Mouse (Mus musculus): ENCODE measurements at regions not wholly inside any gene's neighbourhood (a gene's known extent, or its start where the extent isn't known, plus 50 kb on each side); places are given as distances from the start of the nearest gene placed in this dataset.

- Histone ChIP-seq H3K79me2 (ENCODE audit: control insufficient read depth, insufficient read depth, low read length, poor library complexity) (no peaks in the 10 kb centered on the region), H3K9me3 (replicated peaks; ENCODE audit: insufficient read depth, low read length) (no peaks in the 10 kb centered on the region), H3K9ac (ENCODE audit: control insufficient read depth, low read depth, low read length, poor library complexity, severe bottlenecking) (no peak overlapping the region), H3K27me3 (ENCODE audit: control insufficient read depth in 1 of 2, insufficient read depth in 2 of 2, low read length in 2 of 2) (no peaks in the 10 kb centered on the region), H3K4me3 (ENCODE audit: control insufficient read depth in 1 of 2, insufficient read depth in 1 of 2, low read depth in 2 of 2, low read length in 2 of 2) (no peak overlapping the region), H3K27ac (ENCODE audit: control insufficient read depth, low read depth, low read length) (no peak overlapping the region), H3K36me3 (ENCODE audit: control insufficient read depth in 1 of 2, insufficient read depth in 2 of 2, low read length in 2 of 2) (no peaks in the 10 kb centered on the region), H3K4me1 (ENCODE audit: control insufficient read depth in 1 of 2, insufficient read depth in 2 of 2, low read length in 2 of 2) (no peaks in the 10 kb centered on the region)
- TF ChIP-seq E2F4 (IDR thresholded peaks at IDR 0.05; ENCODE audit: borderline replicate concordance, low read depth, low read length) (no peak), MYC (IDR thresholded peaks at IDR 0.05; ENCODE audit: low read depth, low read length) (no peak), JUND (IDR thresholded peaks at IDR 0.05; ENCODE audit: low read depth, low read length) (no peak), MXI1 (IDR thresholded peaks at IDR 0.05; ENCODE audit: low read depth, low read length) (no peak), NRF1 (IDR thresholded peaks at IDR 0.05; ENCODE audit: insufficient read depth, low read depth, low read length, poor library complexity, severe bottlenecking) (no peak), TAL1 (IDR thresholded peaks at IDR 0.05; ENCODE audit: low read length) (no peak), MYB (IDR thresholded peaks at IDR 0.05; ENCODE audit: low read depth, low read length) (no peak), UBTF (IDR thresholded peaks at IDR 0.05; ENCODE audit: borderline replicate concordance, insufficient read depth, low read depth, low read length) (no peak), USF1 (IDR thresholded peaks at IDR 0.05; ENCODE audit: low read depth, low read length) (no peak), GABPA (IDR thresholded peaks at IDR 0.05; ENCODE audit: low read depth, low read length) (no peak), NELFE (IDR thresholded peaks at IDR 0.05; ENCODE audit: low read depth, low read length) (no peak), ZKSCAN1 (IDR thresholded peaks at IDR 0.05; ENCODE audit: low read depth, low read length) (no peak), GATA1 (IDR thresholded peaks at IDR 0.05; ENCODE audit: low read depth, low read length) (no peak), BHLHE40 (IDR thresholded peaks at IDR 0.05; ENCODE audit: borderline replicate concordance, low read depth, low read length) (no peak), SIN3A (IDR thresholded peaks at IDR 0.05; ENCODE audit: low read length) (no peak), MAZ (IDR thresholded peaks at IDR 0.05; ENCODE audit: low read depth, low read length) (no peak), CHD1 (IDR thresholded peaks at IDR 0.05; ENCODE audit: low read depth, low read length) (no peak), ZNF384 (IDR thresholded peaks at IDR 0.05; ENCODE audit: low read depth, low read length) (no peak), RAD21 (IDR thresholded peaks at IDR 0.05; ENCODE audit: low read depth, low read length) (no peak)
- no peak for DNase-seq (ENCODE audit: low read depth, low spot score)
Measured at GRCm38 (mm10) chr8:128002806-128003205, 355.6 kb upstream of the Nrp1 start.

GRCm38 (mm10) chr8:128003385-128003784, 355.0 kb upstream of the Nrp1 start:
- no peaks in the 10 kb centered on the region for H3K36me3 ChIP-seq (ENCODE audit: control insufficient read depth in 1 of 2, insufficient read depth in 2 of 2, low read length in 2 of 2)
- no peaks in the 10 kb centered on the region for H3K4me1 ChIP-seq (ENCODE audit: control insufficient read depth in 1 of 2, insufficient read depth in 2 of 2, low read length in 2 of 2)
- H3K27me3 ChIP-seq (ENCODE audit: control insufficient read depth in 1 of 2, insufficient read depth in 2 of 2, low read length in 2 of 2) = no peaks in the 10 kb centered on the region
- no peak for DNase-seq (ENCODE audit: low read depth, low spot score)
- no peaks in the 10 kb centered on the region for H3K9me3 ChIP-seq (replicated peaks; ENCODE audit: insufficient read depth, low read length)
- H3K79me2 ChIP-seq (ENCODE audit: control insufficient read depth, insufficient read depth, low read length, poor library complexity) = no peaks in the 10 kb centered on the region
- H3K9ac ChIP-seq (ENCODE audit: control insufficient read depth, low read depth, low read length, poor library complexity, severe bottlenecking) = no peak overlapping the region
- TF ChIP-seq MAX (IDR thresholded peaks at IDR 0.05; ENCODE audit: low read length) (no peak), NELFE (IDR thresholded peaks at IDR 0.05; ENCODE audit: low read depth, low read length) (no peak), ZKSCAN1 (IDR thresholded peaks at IDR 0.05; ENCODE audit: low read depth, low read length) (no peak), MAZ (IDR thresholded peaks at IDR 0.05; ENCODE audit: low read depth, low read length) (no peak)
- H3K27ac ChIP-seq (ENCODE audit: control insufficient read depth, low read depth, low read length) = no peak overlapping the region
- no peak overlapping the region for H3K4me3 ChIP-seq (ENCODE audit: control insufficient read depth in 1 of 2, insufficient read depth in 1 of 2, low read depth in 2 of 2, low read length in 2 of 2)
